Mouse (Mus musculus): Measurements from ENCODE around the gene Trib3. TPM values are rescaled to one million over a fixed set of nuclear protein-coding genes. Genes with fewer than 3 reads are reported as not detected.
"Not testable (repeated sequence)": the region's sequence is repeated elsewhere in the genome, so short reads cannot be mapped to it uniquely, and the experiment has no call there.

Trib3 gene
- polyA plus RNA-seq, 1 experiment, result 1.1 TPM

GRCm38 (mm10) chr2:152303781-152304180 is 40.1 kb downstream of the Trib3 start:
- WGBS, result 82% methylated on average over 5 of the region's 5 CpGs
- H3K4me1 ChIP-seq (ENCODE audit: control insufficient read depth, insufficient read depth, low read length), result no peaks in the 10 kb centered on the region
- DNase-seq, result no peak
- TF ChIP-seq CTCF (IDR thresholded peaks at IDR 0.05; ENCODE audit: borderline replicate concordance, insufficient read depth, low read depth, low read length), result no peak
- TF ChIP-seq POLR2A (IDR thresholded peaks at IDR 0.05; ENCODE audit: borderline replicate concordance, insufficient read depth, low read length), result no peak
- no peak overlapping the region for H3K4me3 ChIP-seq (replicated peaks; ENCODE audit: insufficient read depth, low read depth, low read length)
- no peaks in the 10 kb centered on the region for H3K27me3 ChIP-seq (ENCODE audit: control insufficient read depth, insufficient read depth, low read length)
- no peak overlapping the region for H3K27ac ChIP-seq (ENCODE audit: insufficient read depth, low read length)

- Histone ChIP-seq H3K4me1 (ENCODE audit: control insufficient read depth, insufficient read depth, low read length) (no peaks in the 10 kb centered on the region), H3K27me3 (ENCODE audit: control insufficient read depth, insufficient read depth, low read length) (no peaks in the 10 kb centered on the region), H3K27ac (ENCODE audit: insufficient read depth, low read length) (no peak overlapping the region), H3K4me3 (replicated peaks; ENCODE audit: insufficient read depth, low read depth, low read length) (no peak overlapping the region)
- DNase-seq, result no peak
- WGBS, result 81% methylated on average over 2 of the region's 2 CpGs
- TF ChIP-seq CTCF (IDR thresholded peaks at IDR 0.05; ENCODE audit: borderline replicate concordance, insufficient read depth, low read depth, low read length), result no peak
- TF ChIP-seq POLR2A (IDR thresholded peaks at IDR 0.05; ENCODE audit: borderline replicate concordance, insufficient read depth, low read length), result no peak
These were observed 41.0 kb downstream of the Trib3 start for GRCm38 (mm10) chr2:152302862-152303261.

DNA sequence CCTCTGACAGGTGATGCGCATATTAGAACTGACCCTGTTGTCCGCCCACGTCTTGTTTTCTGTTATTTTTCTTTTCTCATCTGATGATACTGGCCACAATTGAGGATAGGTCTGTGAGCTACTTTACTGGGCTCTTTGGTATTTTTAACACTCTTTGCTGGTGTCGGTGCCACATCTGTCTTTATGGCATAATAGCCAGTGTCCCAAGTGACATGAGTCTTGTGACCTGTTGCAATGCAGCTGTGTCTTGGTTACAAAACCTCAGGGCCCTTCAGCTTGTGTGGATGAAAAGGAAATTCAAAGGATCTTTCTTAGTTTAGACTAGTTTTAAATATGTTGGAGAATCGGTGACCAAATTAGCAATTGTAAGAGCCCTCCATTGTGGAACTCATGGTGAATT is 49.3 kb downstream of the Trib3 start:
- H3K27ac ChIP-seq (ENCODE audit: insufficient read depth, low read length), result no peak overlapping the region
- TF ChIP-seq CTCF (IDR thresholded peaks at IDR 0.05; ENCODE audit: borderline replicate concordance, insufficient read depth, low read depth, low read length) (no peak), POLR2A (IDR thresholded peaks at IDR 0.05; ENCODE audit: borderline replicate concordance, insufficient read depth, low read length) (no peak)
- 34% methylated on average over 5 of the region's 5 CpGs for WGBS
- DNase-seq, result no peak
- H3K27me3 ChIP-seq (ENCODE audit: control insufficient read depth, insufficient read depth, low read length), result no peaks in the 10 kb centered on the region
- peaks cover 7% of the 10 kb centered on the region; the same call in 1 of the 2 replicates for H3K4me1 ChIP-seq (ENCODE audit: control insufficient read depth, insufficient read depth, low read length)
- H3K4me3 ChIP-seq (replicated peaks; ENCODE audit: insufficient read depth, low read depth, low read length), result peak overlapping the region; percentile 88

- 1% methylated on average over 69 of the region's 70 CpGs for WGBS
- Histone ChIP-seq H3K27me3 (ENCODE audit: control insufficient read depth, insufficient read depth, low read length) (no peaks in the 10 kb centered on the region), H3K27ac (ENCODE audit: insufficient read depth, low read length) (peak within 1 kb of the TSS; percentile 36), H3K4me1 (ENCODE audit: control insufficient read depth, insufficient read depth, low read length) (peaks cover 7% of the 10 kb centered on the region; the same call in 1 of the 2 replicates), H3K4me3 (replicated peaks; ENCODE audit: insufficient read depth, low read depth, low read length) (peak within 1 kb of the TSS; percentile 88)
- TF ChIP-seq POLR2A (IDR thresholded peaks at IDR 0.05; ENCODE audit: borderline replicate concordance, insufficient read depth, low read length) (peak; percentile 92), CTCF (IDR thresholded peaks at IDR 0.05; ENCODE audit: borderline replicate concordance, insufficient read depth, low read depth, low read length) (no peak)
- DNase-seq, result peak; percentile 93
These were observed 49.9 kb downstream of the Trib3 start, which contains the start of gene Tbc1d20 for GRCm38 (mm10) chr2:152293727-152294475. Gene Tbc1d20 (plus strand): TSS chr2:152293828.

- Histone ChIP-seq H3K27ac (ENCODE audit: insufficient read depth, low read length) (peak overlapping the region; percentile 1; the same call in 1 of the 2 replicates), H3K4me3 (replicated peaks; ENCODE audit: insufficient read depth, low read depth, low read length) (peak overlapping the region; percentile 88), H3K27me3 (ENCODE audit: control insufficient read depth, insufficient read depth, low read length) (no peaks in the 10 kb centered on the region), H3K4me1 (ENCODE audit: control insufficient read depth, insufficient read depth, low read length) (peaks cover 7% of the 10 kb centered on the region; the same call in 1 of the 2 replicates)
- under 1% methylated on average over 15 of the region's 15 CpGs for WGBS
- TF ChIP-seq CTCF (IDR thresholded peaks at IDR 0.05; ENCODE audit: borderline replicate concordance, insufficient read depth, low read depth, low read length) (no peak), POLR2A (IDR thresholded peaks at IDR 0.05; ENCODE audit: borderline replicate concordance, insufficient read depth, low read length) (no peak)
- DNase-seq, result no peak
These were observed 50.6 kb downstream of the Trib3 start for GRCm38 (mm10) chr2:152293179-152293726.

- TF ChIP-seq CTCF (IDR thresholded peaks at IDR 0.05; ENCODE audit: borderline replicate concordance, insufficient read depth, low read depth, low read length) (no peak), POLR2A (IDR thresholded peaks at IDR 0.05; ENCODE audit: borderline replicate concordance, insufficient read depth, low read length) (no peak)
- H3K27me3 ChIP-seq (ENCODE audit: control insufficient read depth, insufficient read depth, low read length), result no peaks in the 10 kb centered on the region
- H3K4me3 ChIP-seq (replicated peaks; ENCODE audit: insufficient read depth, low read depth, low read length), result no peak overlapping the region
- peaks cover 5% of the 10 kb centered on the region; the same call in 1 of the 2 replicates for H3K4me1 ChIP-seq (ENCODE audit: control insufficient read depth, insufficient read depth, low read length)
- WGBS, result 66% methylated on average over 2 of the region's 2 CpGs
- no peak overlapping the region for H3K27ac ChIP-seq (ENCODE audit: insufficient read depth, low read length)
- no peak for DNase-seq
These were observed 51.4 kb downstream of the Trib3 start for GRCm38 (mm10) chr2:152292475-152292874.

GRCm38 (mm10) chr2:152289623-152290022 is 54.2 kb downstream of the Trib3 start:
- H3K4me1 ChIP-seq (ENCODE audit: control insufficient read depth, insufficient read depth, low read length); DNase-seq; H3K27ac ChIP-seq (ENCODE audit: insufficient read depth, low read length); H3K27me3 ChIP-seq (ENCODE audit: control insufficient read depth, insufficient read depth, low read length); H3K4me3 ChIP-seq (replicated peaks; ENCODE audit: insufficient read depth, low read depth, low read length): not testable (repeated sequence)
- WGBS, result 22% methylated on average over 2 of the region's 2 CpGs

DNA sequence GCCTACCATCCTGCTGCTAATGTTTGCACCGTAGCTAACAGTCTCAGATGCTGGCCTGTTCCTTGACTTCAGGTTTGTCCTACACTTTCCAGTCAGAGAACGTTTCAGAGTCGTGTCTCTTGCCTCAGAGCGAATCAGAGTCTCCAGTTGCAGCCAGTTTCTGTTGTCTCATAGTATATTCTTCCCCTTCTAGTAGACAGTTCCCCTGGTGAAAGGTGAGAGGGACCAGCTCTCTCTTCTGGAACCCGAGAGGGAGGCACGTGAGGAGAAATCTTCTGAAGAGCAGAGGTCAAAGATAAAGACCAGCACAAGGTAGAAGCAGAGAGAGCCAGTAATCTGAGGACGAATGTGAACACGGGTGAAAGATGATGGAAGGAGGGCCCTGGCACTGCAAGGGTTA is 55.8 kb downstream of the Trib3 start:
- 84% methylated on average over 8 of the region's 8 CpGs for WGBS
- no peak for TF ChIP-seq CTCF (IDR thresholded peaks at IDR 0.05; ENCODE audit: borderline replicate concordance, insufficient read depth, low read depth, low read length)
- no peak for TF ChIP-seq POLR2A (IDR thresholded peaks at IDR 0.05; ENCODE audit: borderline replicate concordance, insufficient read depth, low read length)

More for the DNA sequence above, 55.8 kb downstream of the Trib3 start:
- no peak overlapping the region for H3K4me3 ChIP-seq (replicated peaks; ENCODE audit: insufficient read depth, low read depth, low read length)
- no peak for DNase-seq
- H3K4me1 ChIP-seq (ENCODE audit: control insufficient read depth, insufficient read depth, low read length), result no peaks in the 10 kb centered on the region
- H3K27ac ChIP-seq (ENCODE audit: insufficient read depth, low read length), result no peak overlapping the region
- H3K27me3 ChIP-seq (ENCODE audit: control insufficient read depth, insufficient read depth, low read length), result no peaks in the 10 kb centered on the region
